Mouse (Mus musculus): ENCODE measurements at regions not wholly inside any gene's neighbourhood (a gene's known extent, or its start where the extent isn't known, plus 50 kb on each side); places are given as distances from the start of the nearest gene placed in this dataset.

DNA sequence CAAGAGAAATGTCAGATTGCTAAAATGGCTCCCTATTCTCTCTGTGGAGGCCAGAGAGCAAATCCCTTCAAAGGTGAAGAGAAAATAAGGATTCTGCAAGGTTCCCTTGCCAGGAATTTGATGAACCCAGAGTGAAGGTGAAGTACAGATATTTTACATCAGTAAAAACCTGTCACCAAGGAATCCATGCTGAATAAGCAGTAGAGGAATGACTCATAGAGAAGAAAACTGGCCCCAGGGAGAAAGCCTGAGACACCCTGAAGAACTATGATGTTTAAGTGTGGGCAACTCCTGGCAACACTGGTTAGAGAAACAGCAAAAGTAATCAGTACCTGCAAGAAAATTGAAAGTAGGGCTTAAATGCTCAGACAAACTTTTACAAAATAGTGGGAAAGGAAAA lies 1292.1 kb upstream of the Lrrc6 start:
- no peak overlapping the region for H3K9ac ChIP-seq (ENCODE audit: low read depth, poor library complexity, severe bottlenecking)
- no peak for TF ChIP-seq CTCF (IDR thresholded peaks at IDR 0.05; ENCODE audit: low read depth, low read length)
- TF ChIP-seq POLR2A (IDR thresholded peaks at IDR 0.05; ENCODE audit: insufficient read depth, low read length): no peak
- TF ChIP-seq EP300 (IDR thresholded peaks at IDR 0.05; ENCODE audit: insufficient read depth, low read depth, low read length): no peak
- no peaks in the 10 kb centered on the region for H3K9me3 ChIP-seq (replicated peaks; ENCODE audit: control insufficient read depth, insufficient read depth, low read length, poor library complexity, severe bottlenecking)
- H3K27me3 ChIP-seq (ENCODE audit: control insufficient read depth, insufficient read depth, low read length, poor library complexity, severe bottlenecking): no peaks in the 10 kb centered on the region
- H3K4me3 ChIP-seq (ENCODE audit: low read depth, low read length): no peak overlapping the region
- H3K4me1 ChIP-seq (ENCODE audit: control insufficient read depth, insufficient read depth, low read length): no peaks in the 10 kb centered on the region
- H3K36me3 ChIP-seq (ENCODE audit: control insufficient read depth, insufficient read depth, low read length, poor library complexity, severe bottlenecking): no peaks in the 10 kb centered on the region
- no peak overlapping the region for H3K27ac ChIP-seq (ENCODE audit: insufficient read depth, low read length)

DNA sequence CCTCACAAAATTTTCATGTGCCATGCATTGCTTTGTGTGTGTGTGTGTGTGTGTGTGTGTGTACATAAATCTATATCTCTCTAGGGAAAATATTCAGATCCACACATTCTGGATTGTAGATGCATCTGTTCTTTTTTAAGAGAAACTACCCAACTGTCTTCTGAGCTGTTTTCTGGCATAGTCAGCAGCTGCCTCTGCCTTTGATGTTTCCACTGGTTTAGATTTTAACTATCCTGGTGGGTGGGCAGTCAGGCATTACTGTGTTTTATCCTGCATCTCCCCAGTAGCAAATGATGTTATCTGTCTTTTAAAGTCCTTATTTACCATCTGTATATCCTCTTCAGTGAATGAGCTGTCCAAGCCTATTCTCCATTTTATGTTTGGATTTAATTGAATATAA lies 1287.9 kb upstream of the Lrrc6 start:
- H3K4me3 ChIP-seq (ENCODE audit: low read depth, low read length): no peak overlapping the region
- H3K9ac ChIP-seq (ENCODE audit: low read depth, poor library complexity, severe bottlenecking): no peak overlapping the region
- no peak for TF ChIP-seq POLR2A (IDR thresholded peaks at IDR 0.05; ENCODE audit: insufficient read depth, low read length)
- TF ChIP-seq CTCF (IDR thresholded peaks at IDR 0.05; ENCODE audit: low read depth, low read length): no peak
- TF ChIP-seq EP300 (IDR thresholded peaks at IDR 0.05; ENCODE audit: insufficient read depth, low read depth, low read length): no peak
- H3K27me3 ChIP-seq (ENCODE audit: control insufficient read depth, insufficient read depth, low read length, poor library complexity, severe bottlenecking): no peaks in the 10 kb centered on the region
- H3K36me3 ChIP-seq (ENCODE audit: control insufficient read depth, insufficient read depth, low read length, poor library complexity, severe bottlenecking): no peaks in the 10 kb centered on the region
- no peaks in the 10 kb centered on the region for H3K4me1 ChIP-seq (ENCODE audit: control insufficient read depth, insufficient read depth, low read length)
- H3K9me3 ChIP-seq (replicated peaks; ENCODE audit: control insufficient read depth, insufficient read depth, low read length, poor library complexity, severe bottlenecking): no peaks in the 10 kb centered on the region
- H3K27ac ChIP-seq (ENCODE audit: insufficient read depth, low read length): no peak overlapping the region

DNA sequence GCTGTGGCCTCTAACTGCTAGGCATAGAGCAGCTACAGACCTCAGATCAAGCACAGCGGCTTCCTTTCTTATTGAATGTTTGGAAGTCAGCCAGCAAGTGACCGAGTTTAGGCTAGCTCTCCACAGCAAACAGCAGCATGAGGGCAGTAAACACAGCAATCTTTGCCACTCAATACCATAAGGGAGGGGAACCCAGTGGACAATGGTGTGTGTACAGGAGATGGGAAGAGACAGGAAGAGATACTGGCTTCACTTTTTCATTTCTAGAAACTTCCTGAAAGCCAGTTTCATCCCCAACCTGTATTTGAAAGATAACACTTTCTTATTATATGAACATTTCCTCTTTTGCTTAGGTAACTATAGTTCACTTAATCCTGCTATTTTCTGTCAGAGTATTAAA lies 1284.9 kb upstream of the Lrrc6 start:
- Histone ChIP-seq H3K27me3 (ENCODE audit: control insufficient read depth, insufficient read depth, low read length, poor library complexity, severe bottlenecking) (no peaks in the 10 kb centered on the region), H3K4me3 (ENCODE audit: low read depth, low read length) (no peak overlapping the region), H3K36me3 (ENCODE audit: control insufficient read depth, insufficient read depth, low read length, poor library complexity, severe bottlenecking) (no peaks in the 10 kb centered on the region), H3K9me3 (replicated peaks; ENCODE audit: control insufficient read depth, insufficient read depth, low read length, poor library complexity, severe bottlenecking) (no peaks in the 10 kb centered on the region), H3K9ac (ENCODE audit: low read depth, poor library complexity, severe bottlenecking) (no peak overlapping the region), H3K27ac (ENCODE audit: insufficient read depth, low read length) (no peak overlapping the region), H3K4me1 (ENCODE audit: control insufficient read depth, insufficient read depth, low read length) (no peaks in the 10 kb centered on the region)
- TF ChIP-seq EP300 (IDR thresholded peaks at IDR 0.05; ENCODE audit: insufficient read depth, low read depth, low read length) (no peak), POLR2A (IDR thresholded peaks at IDR 0.05; ENCODE audit: insufficient read depth, low read length) (no peak), CTCF (IDR thresholded peaks at IDR 0.05; ENCODE audit: low read depth, low read length) (no peak)

DNA sequence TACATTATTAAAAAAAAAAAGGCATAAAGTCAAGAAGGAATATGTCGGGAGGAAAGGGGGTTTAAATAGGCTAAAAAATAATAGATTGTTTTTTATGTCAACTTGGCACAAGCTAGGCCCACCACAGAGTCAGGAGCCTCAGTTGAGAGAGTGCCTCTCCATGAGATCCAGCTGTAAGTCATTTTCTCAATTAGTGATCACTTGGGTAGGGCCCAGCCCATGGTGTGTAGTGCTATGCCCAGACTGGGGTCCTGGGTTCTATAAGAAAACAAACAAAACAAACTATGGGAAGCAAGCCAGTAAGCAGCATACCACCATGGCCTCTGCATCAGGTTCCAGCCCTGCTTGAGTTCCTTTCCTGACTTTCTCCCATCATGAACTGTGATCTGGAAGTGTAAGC lies 1283.0 kb upstream of the Lrrc6 start:
- Histone ChIP-seq H3K27ac (ENCODE audit: insufficient read depth, low read length) (no peak overlapping the region), H3K4me1 (ENCODE audit: control insufficient read depth, insufficient read depth, low read length) (no peaks in the 10 kb centered on the region), H3K4me3 (ENCODE audit: low read depth, low read length) (no peak overlapping the region), H3K9ac (ENCODE audit: low read depth, poor library complexity, severe bottlenecking) (no peak overlapping the region), H3K9me3 (replicated peaks; ENCODE audit: control insufficient read depth, insufficient read depth, low read length, poor library complexity, severe bottlenecking) (no peaks in the 10 kb centered on the region), H3K36me3 (ENCODE audit: control insufficient read depth, insufficient read depth, low read length, poor library complexity, severe bottlenecking) (no peaks in the 10 kb centered on the region), H3K27me3 (ENCODE audit: control insufficient read depth, insufficient read depth, low read length, poor library complexity, severe bottlenecking) (no peaks in the 10 kb centered on the region)
- TF ChIP-seq POLR2A (IDR thresholded peaks at IDR 0.05; ENCODE audit: insufficient read depth, low read length) (no peak), CTCF (IDR thresholded peaks at IDR 0.05; ENCODE audit: low read depth, low read length) (no peak), EP300 (IDR thresholded peaks at IDR 0.05; ENCODE audit: insufficient read depth, low read depth, low read length) (no peak)

DNA sequence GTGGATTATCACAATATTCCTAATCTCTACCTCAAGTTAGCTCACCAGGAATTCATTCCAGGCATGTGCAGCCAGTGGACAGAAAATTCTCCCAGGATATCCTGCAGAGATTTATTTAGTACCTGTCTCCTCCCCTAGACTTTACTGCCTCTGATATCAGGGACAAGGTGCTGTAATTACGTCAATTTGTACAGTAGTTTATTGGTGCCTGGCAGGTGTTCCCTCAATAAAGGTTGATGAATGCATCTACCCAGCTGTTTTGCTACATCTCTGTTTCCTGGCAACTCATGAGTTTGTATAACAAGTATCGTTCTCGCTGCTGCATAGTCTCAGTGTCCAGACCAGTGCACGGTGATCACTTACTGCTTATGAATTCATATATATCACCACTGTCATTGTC lies 1281.8 kb upstream of the Lrrc6 start:
- Histone ChIP-seq H3K9me3 (replicated peaks; ENCODE audit: control insufficient read depth, insufficient read depth, low read length, poor library complexity, severe bottlenecking) (no peaks in the 10 kb centered on the region), H3K36me3 (ENCODE audit: control insufficient read depth, insufficient read depth, low read length, poor library complexity, severe bottlenecking) (no peaks in the 10 kb centered on the region), H3K27ac (ENCODE audit: insufficient read depth, low read length) (no peak overlapping the region), H3K4me3 (ENCODE audit: low read depth, low read length) (no peak overlapping the region), H3K4me1 (ENCODE audit: control insufficient read depth, insufficient read depth, low read length) (no peaks in the 10 kb centered on the region), H3K9ac (ENCODE audit: low read depth, poor library complexity, severe bottlenecking) (no peak overlapping the region), H3K27me3 (ENCODE audit: control insufficient read depth, insufficient read depth, low read length, poor library complexity, severe bottlenecking) (no peaks in the 10 kb centered on the region)
- no peak for TF ChIP-seq EP300 (IDR thresholded peaks at IDR 0.05; ENCODE audit: insufficient read depth, low read depth, low read length)
- TF ChIP-seq POLR2A (IDR thresholded peaks at IDR 0.05; ENCODE audit: insufficient read depth, low read length): no peak
- TF ChIP-seq CTCF (IDR thresholded peaks at IDR 0.05; ENCODE audit: low read depth, low read length): no peak

DNA sequence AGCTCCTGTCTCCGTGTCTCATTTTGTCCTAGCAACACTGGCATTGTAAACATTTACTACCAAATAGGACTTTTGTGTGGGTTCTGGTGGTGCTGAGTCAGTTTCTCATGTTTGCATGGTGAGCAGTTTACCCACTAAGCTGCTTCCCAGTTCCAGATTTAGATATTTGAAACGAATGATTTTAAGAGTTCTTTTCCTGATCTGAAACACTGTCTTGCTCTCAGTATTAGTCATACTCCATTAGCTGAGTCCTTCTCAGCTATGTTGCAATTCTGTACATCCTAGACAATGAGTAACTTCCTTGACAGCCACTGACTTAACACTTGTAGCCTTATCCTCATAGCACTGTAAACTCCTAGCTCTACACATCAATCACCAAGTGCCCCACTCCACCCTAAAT lies 1280.1 kb upstream of the Lrrc6 start:
- H3K4me1 ChIP-seq (ENCODE audit: control insufficient read depth, insufficient read depth, low read length): no peaks in the 10 kb centered on the region
- no peak overlapping the region for H3K9ac ChIP-seq (ENCODE audit: low read depth, poor library complexity, severe bottlenecking)
- no peak for TF ChIP-seq POLR2A (IDR thresholded peaks at IDR 0.05; ENCODE audit: insufficient read depth, low read length)
- TF ChIP-seq EP300 (IDR thresholded peaks at IDR 0.05; ENCODE audit: insufficient read depth, low read depth, low read length): no peak
- no peak for TF ChIP-seq CTCF (IDR thresholded peaks at IDR 0.05; ENCODE audit: low read depth, low read length)
- no peaks in the 10 kb centered on the region for H3K27me3 ChIP-seq (ENCODE audit: control insufficient read depth, insufficient read depth, low read length, poor library complexity, severe bottlenecking)
- H3K27ac ChIP-seq (ENCODE audit: insufficient read depth, low read length): no peak overlapping the region
- H3K9me3 ChIP-seq (replicated peaks; ENCODE audit: control insufficient read depth, insufficient read depth, low read length, poor library complexity, severe bottlenecking): no peaks in the 10 kb centered on the region
- no peaks in the 10 kb centered on the region for H3K36me3 ChIP-seq (ENCODE audit: control insufficient read depth, insufficient read depth, low read length, poor library complexity, severe bottlenecking)
- H3K4me3 ChIP-seq (ENCODE audit: low read depth, low read length): no peak overlapping the region

All from ES-Bruce4 (cell line).